Mouse (Mus musculus): Measurements from ENCODE around the gene Mettl16. TPM values are rescaled to one million over a fixed set of nuclear protein-coding genes. Genes with fewer than 3 reads are reported as not detected.

The Mettl16 gene
- polyA plus RNA-seq, 1 experiment, result 15.2 TPM

Other genes with a start within 250 kb of the Mettl16 start
- gene Rap1gap2, start 159.9 kb upstream of the Mettl16 start, polyA plus RNA-seq (2012; rRNA removed), result 114 and 115 TPM in 2 replicates
- 19.5 and 19.9 TPM in 2 replicates for gene Ccdc92b, start 151.2 kb upstream of the Mettl16 start, polyA plus RNA-seq (2012; rRNA removed)
- gene Cluh, start 121.3 kb upstream of the Mettl16 start, polyA plus RNA-seq (2012; rRNA removed), result 52.6 and 54.6 TPM in 2 replicates
- gene Pafah1b1, start 46.2 kb upstream of the Mettl16 start, polyA plus RNA-seq (2012; rRNA removed), result 157 and 175 TPM in 2 replicates
- 18.2 and 20.8 TPM in 2 replicates for gene Mnt, start 60.1 kb downstream of the Mettl16 start, polyA plus RNA-seq (2012; rRNA removed)
- 71.9 and 80.2 TPM in 2 replicates for gene Sgsm2, start 126.2 kb downstream of the Mettl16 start, polyA plus RNA-seq (2012; rRNA removed)
- 15.6 and 17.6 TPM in 2 replicates for gene Tsr1, start 127.2 kb downstream of the Mettl16 start, polyA plus RNA-seq (2012; rRNA removed)
- gene Smg6, start 155.0 kb downstream of the Mettl16 start, polyA plus RNA-seq (2012; rRNA removed), result 27.9 and 35.9 TPM in 2 replicates
- 61.0 and 62.9 TPM in 2 replicates for gene Srr, start 155.1 kb downstream of the Mettl16 start, polyA plus RNA-seq (2012; rRNA removed)

Data from frontal cortex, adult 2 months (tissue).